Mouse (Mus musculus) testis, adult 2 months (tissue): ENCODE data around the gene Cep57l1.

ENCODE experiments used
- CTCF ChIP-seq: fragments of 200-500 bp; IDR thresholded peaks from 2 replicates; pipeline ENCODE4 v1.5.1; 2012; ENCODE audit warnings: low read depth, mild to moderate bottlenecking, inconsistent platforms, low read length, moderate library complexity; ENCODE audit not compliant: control insufficient read depth, insufficient read depth, insufficient replicate concordance
- POLR2A ChIP-seq: fragments of 200-500 bp; IDR thresholded peaks from 2 replicates; pipeline ENCODE4 v1.6.1; 2012; ENCODE audit warnings: low read depth, mild to moderate bottlenecking, inconsistent platforms, low read length, moderate library complexity; ENCODE audit not compliant: control insufficient read depth

DNA sequence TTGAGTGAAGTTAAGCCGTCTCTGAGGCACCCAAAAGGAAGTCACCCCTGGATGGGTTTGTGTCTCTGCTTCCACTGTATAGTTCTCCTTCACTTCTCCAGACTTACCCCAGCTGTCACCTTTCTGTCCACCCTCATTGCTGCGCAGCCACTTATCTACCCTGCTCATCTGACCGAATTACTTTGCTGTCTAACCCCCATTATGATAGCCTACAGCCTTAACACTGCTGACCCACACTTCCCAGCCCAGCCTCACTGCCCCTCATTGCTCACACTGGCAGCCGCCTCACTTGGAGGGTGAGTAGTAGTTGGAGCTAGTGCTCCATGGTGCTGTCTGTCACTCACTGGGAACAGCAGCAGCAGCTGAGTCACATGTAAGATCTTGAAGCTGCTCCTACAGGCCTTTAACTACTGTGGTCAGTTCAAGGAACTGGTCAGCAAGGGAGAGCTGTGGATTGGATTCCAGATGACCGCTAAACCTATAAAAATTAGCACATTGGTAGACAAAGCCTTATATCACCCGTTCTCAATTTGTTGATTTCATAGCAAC lies 4.7 kb upstream of the Cep57l1 start:
- TF ChIP-seq CTCF (no peak), POLR2A (no peak)
